Mouse (Mus musculus) forebrain, embryonic 10.5 days (tissue): ENCODE measurements around the gene Rgs19. TPM values are rescaled to one million over a fixed set of nuclear protein-coding genes. Genes with fewer than 3 reads are reported as not detected.
A peak's percentile ranks its signal among the peaks of the same experiment; 100 is the strongest.

Experiments used
- DNase-seq: peaks from one replicate; pipeline ENCODE4 v3.0.0-alpha.2; 2017; ENCODE audit warnings: low spot score; ENCODE audit errors: extremely low spot score
- H3K27ac ChIP-seq: fragments of 300-500 bp; sonication (generic); 2 replicates; pipeline ENCODE4 v1.5.1; 2016; ENCODE audit warnings: mild to moderate bottlenecking
- H3K27me3 ChIP-seq: fragments of 300-500 bp; sonication (generic); 2 replicates; pipeline ENCODE4 v1.6.1; 2016; ENCODE audit warnings: mild to moderate bottlenecking; ENCODE audit not compliant: poor library complexity, severe bottlenecking
- H3K36me3 ChIP-seq: fragments of 300-500 bp; sonication (generic); replicated peaks from 2 replicates; pipeline ENCODE4 v1.6.1; 2016; ENCODE audit warnings: mild to moderate bottlenecking, moderate library complexity
- H3K4me1 ChIP-seq: fragments of 300-500 bp; sonication (generic); 2 replicates; pipeline ENCODE4 v1.6.1; 2016
- H3K4me3 ChIP-seq: fragments of 300-500 bp; sonication (generic); 2 replicates; pipeline ENCODE4 v1.5.1; 2016; ENCODE audit warnings: mild to moderate bottlenecking, moderate library complexity
- H3K9me3 ChIP-seq: fragments of 300-500 bp; sonication (generic); 2 replicates; pipeline ENCODE4 v1.6.1; 2016; ENCODE audit warnings: mild to moderate bottlenecking, moderate library complexity
- WGBS: fragments of 180-500 bp; shearing (Covaris S2); methylation state at CpG from one replicate; pipeline ENCODE4 v1.1.7; 2016; 5-methylcytosine and 5-hydroxymethylcytosine counted together
- polyA plus RNA-seq: library from polyadenylated mRNA; unstranded; fragments of >200 nt; fragmentation: Nextera tagmentation; extraction: Ambion mirVana; gene quantifications from 2 replicates; pipeline ENCODE4 v1.2.1, GENCODE M21; 2016

Rgs19 gene
- 75.0 and 81.6 TPM in 2 replicates for polyA plus RNA-seq

DNA sequence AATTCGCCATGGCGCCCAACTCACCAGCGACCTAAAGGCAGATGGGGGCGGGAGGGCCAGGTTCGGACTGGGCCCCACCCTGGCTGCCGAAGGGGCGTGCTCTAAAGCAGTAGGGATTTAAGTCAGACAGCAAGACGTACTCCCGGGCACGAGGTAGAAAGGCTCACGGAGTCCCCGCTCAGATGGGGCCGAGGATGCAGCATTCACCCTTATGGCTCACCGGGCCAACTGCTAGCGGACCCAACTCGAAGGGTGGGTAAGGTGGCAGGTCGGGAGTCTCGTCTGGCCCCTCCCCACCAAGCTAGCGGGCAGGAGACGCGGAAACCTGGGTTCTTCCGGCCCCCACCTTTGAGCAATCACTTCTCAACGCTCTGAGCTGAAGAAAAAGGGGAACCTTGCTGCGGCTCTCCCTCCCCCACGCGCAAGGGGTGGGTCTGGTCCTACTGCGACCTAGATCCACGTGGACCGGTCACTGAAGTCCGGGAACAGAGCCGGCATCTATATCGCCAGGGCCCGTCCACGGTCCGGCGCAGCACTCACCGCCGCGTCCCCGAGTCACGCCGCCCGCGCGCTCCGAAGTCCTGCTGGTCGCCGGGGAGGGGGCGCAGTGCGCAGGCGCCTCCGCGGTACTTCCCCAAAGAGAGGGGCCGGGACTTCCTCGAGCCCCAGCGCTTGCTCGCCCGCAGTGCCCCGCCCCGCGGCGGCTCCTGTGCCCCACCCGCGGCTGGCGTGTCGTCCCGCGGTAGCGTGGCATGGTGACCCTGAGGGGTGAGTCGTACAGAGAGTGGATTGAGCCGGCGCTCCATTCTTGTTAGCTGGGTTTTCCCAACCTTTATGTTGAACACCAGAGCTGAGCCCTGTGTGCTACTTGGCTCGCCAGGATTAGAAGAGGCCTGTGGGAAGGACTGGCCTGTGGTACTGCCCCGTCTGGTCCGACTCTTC, at the start of gene Rgs19:
Gene Rgs19 (minus strand): TSS at position 639 of the 942 bp plus-strand sequence.
- Histone ChIP-seq H3K27ac (peak within 1 kb of the TSS; percentile 95), H3K4me3 (peak within 1 kb of the TSS; percentile 80), H3K36me3 (peaks cover 29% of the 10 kb centered on the region), H3K27me3 (peaks cover 25% of the 10 kb centered on the region), H3K9me3 (no peaks in the 10 kb centered on the region), H3K4me1 (peaks cover 42% of the 10 kb centered on the region)
- WGBS = under 1% methylated on average over 68 of the region's 75 CpGs
- DNase-seq = peak; percentile 78

- no peak overlapping the region for H3K27ac ChIP-seq
- no peak for DNase-seq
- H3K4me3 ChIP-seq = no peak overlapping the region
- H3K36me3 ChIP-seq = no peaks in the 10 kb centered on the region
- no peaks in the 10 kb centered on the region for H3K9me3 ChIP-seq
- 79% methylated on average over 3 of the region's 3 CpGs for WGBS
- peaks cover 10% of the 10 kb centered on the region for H3K4me1 ChIP-seq
- H3K27me3 ChIP-seq = no peaks in the 10 kb centered on the region
These were observed 36.3 kb upstream of the Rgs19 start for GRCm38 (mm10) chr2:181730051-181730450.

- DNase-seq = no peak
- H3K4me1 ChIP-seq = peaks cover 10% of the 10 kb centered on the region
- peak overlapping the region; percentile 32 for H3K27ac ChIP-seq
- no peaks in the 10 kb centered on the region for H3K27me3 ChIP-seq
- no peaks in the 10 kb centered on the region for H3K36me3 ChIP-seq
- no peak overlapping the region for H3K4me3 ChIP-seq
- 63% methylated on average over 9 of the region's 9 CpGs for WGBS
- no peaks in the 10 kb centered on the region for H3K9me3 ChIP-seq
These were observed 34.0 kb upstream of the Rgs19 start for GRCm38 (mm10) chr2:181727659-181728262.

- Histone ChIP-seq H3K27ac (no peak overlapping the region), H3K36me3 (peaks cover 3% of the 10 kb centered on the region; the same call in 1 of the 2 replicates), H3K4me1 (no peaks in the 10 kb centered on the region), H3K27me3 (no peaks in the 10 kb centered on the region), H3K4me3 (no peak overlapping the region), H3K9me3 (no peaks in the 10 kb centered on the region)
- DNase-seq = peak; percentile 56
- 12% methylated on average over 3 of the region's 3 CpGs for WGBS
These were observed 28.4 kb upstream of the Rgs19 start for GRCm38 (mm10) chr2:181722213-181722612.

DNA sequence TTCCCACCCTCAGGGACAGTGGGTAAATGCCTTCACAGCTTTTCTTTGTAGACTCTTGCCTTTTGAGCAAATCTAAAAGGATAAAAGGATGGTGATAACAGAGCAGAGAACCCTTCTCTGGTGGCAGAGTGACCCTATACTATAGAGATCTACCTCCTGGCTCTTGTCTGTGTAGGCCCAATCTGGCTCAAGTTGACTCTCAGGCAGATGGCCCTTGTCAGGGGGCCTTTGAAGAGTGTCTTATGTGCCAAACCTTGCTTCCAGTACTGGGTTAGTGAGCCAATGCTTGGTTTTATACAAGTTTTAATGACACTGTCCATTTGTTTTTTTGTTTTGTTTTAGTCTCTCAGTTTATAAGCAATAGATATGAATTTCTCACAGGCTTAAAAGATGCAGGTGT, 27.4 kb upstream of the Rgs19 start:
- DNase-seq = no peak
- H3K4me3 ChIP-seq = no peak overlapping the region
- no peaks in the 10 kb centered on the region for H3K4me1 ChIP-seq
- no peaks in the 10 kb centered on the region for H3K9me3 ChIP-seq
- H3K27ac ChIP-seq = no peak overlapping the region
- peaks cover 3% of the 10 kb centered on the region; the same call in 1 of the 2 replicates for H3K36me3 ChIP-seq
- no peaks in the 10 kb centered on the region for H3K27me3 ChIP-seq

DNA sequence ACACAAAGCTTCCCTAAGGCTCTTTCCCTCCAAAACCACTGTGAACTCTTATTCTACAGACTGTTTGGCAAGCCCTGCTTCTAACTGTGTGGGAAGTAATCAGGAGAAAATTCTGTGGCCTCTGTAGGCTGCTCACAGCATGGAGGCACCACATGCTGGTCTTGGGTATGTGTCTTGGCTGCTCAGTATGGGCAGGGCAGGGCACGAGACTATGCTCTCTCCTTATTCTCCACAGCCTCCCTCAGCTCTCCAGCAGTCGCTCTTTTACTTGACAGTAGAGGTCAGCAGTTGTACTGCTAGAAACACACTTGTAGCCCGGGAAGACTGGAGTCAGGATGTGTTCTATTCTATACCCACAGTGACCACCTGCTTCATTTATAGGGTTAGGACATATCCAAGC, 26.3 kb upstream of the Rgs19 start:
- peaks cover 7% of the 10 kb centered on the region for H3K4me1 ChIP-seq
- H3K27me3 ChIP-seq = no peaks in the 10 kb centered on the region
- H3K36me3 ChIP-seq = peaks cover 3% of the 10 kb centered on the region; the same call in 1 of the 2 replicates
- no peak overlapping the region for H3K4me3 ChIP-seq
- DNase-seq = no peak
- H3K27ac ChIP-seq = no peak overlapping the region
- no peaks in the 10 kb centered on the region for H3K9me3 ChIP-seq
- 48% methylated on average over 3 of the region's 3 CpGs for WGBS

DNA sequence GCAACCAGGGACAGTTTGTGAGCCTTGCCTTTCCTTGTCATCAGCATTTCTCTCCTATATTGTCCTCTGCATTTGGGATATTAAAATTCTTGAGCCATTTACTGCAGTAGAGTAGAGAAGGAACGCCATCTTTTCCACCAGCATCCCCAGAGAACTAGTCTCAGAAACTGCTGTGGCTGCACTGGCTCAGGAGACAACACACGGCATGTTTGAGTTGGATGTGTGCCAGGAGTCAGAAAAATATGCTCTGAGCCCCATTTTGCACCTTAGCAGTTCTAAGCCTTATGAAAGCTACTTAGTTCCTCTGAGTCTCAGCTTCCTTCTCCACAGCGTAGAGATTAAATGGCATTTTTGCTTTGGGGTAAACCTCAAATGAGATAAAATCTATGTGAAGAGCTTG, 23.2 kb upstream of the Rgs19 start:
- 87% methylated on average over 3 of the region's 3 CpGs for WGBS
- Histone ChIP-seq H3K27me3 (no peaks in the 10 kb centered on the region), H3K4me1 (peaks cover 23% of the 10 kb centered on the region), H3K36me3 (peaks cover 3% of the 10 kb centered on the region; the same call in 1 of the 2 replicates), H3K4me3 (no peak overlapping the region), H3K27ac (no peak overlapping the region), H3K9me3 (no peaks in the 10 kb centered on the region)
- no peak for DNase-seq

DNA sequence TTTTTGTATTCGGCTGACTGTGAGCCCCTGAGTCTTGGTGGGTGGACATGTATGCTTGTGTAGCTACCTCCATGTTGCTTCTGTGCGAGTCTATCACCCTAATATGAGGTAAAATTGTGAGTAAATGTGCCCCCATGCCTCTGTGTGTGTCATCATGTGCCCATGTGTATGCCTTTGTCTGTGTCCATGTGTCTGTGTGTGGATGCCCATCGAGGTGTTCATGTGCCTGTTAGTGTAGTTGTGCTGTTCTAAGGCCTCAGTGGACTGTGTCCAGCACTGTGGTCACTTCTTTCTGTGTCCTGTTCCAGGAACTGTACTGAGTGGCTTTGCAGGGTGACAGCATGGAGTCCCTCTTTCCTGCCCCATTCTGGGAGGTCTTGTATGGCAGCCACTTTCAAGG, 21.6 kb upstream of the Rgs19 start:
- Histone ChIP-seq H3K9me3 (no peaks in the 10 kb centered on the region), H3K4me1 (peaks cover 23% of the 10 kb centered on the region), H3K36me3 (peaks cover 3% of the 10 kb centered on the region; the same call in 1 of the 2 replicates), H3K4me3 (peak overlapping the region; percentile 44), H3K27ac (peak overlapping the region; percentile 82), H3K27me3 (no peaks in the 10 kb centered on the region)
- 61% methylated on average over 3 of the region's 3 CpGs for WGBS
- DNase-seq = no peak

DNA sequence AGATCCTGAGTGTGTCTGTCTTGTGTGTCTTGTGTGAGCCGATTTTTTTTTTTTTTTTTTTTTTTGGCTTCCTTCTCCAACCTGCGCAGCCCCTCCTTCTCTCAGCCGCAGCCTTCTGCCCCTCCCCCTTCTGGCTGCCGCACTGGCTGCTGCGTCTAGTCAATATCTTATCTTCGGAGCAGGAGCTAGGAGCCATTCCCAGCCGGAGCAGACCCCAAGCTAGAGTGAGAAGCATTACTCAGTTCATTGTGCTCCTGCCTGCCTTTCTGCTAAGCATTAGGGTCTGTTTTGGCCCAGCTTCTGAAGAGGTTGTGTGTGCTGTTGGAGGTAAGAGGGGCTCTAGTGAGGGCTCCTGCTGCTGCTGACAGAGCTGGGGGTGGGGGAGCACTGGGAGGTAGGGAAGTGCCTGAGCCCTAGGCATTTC, 21.1 kb upstream of the Rgs19 start, which contains the start of gene Oprl1:
Gene Oprl1 (plus strand): TSS at position 114 of the 424 bp plus-strand sequence.
- no peaks in the 10 kb centered on the region for H3K9me3 ChIP-seq
- no peaks in the 10 kb centered on the region for H3K27me3 ChIP-seq
- H3K36me3 ChIP-seq = peaks cover 3% of the 10 kb centered on the region; the same call in 1 of the 2 replicates
- peaks cover 23% of the 10 kb centered on the region for H3K4me1 ChIP-seq
- WGBS = 3% methylated on average over 7 of the region's 7 CpGs
- H3K4me3 ChIP-seq = peak within 1 kb of the TSS; percentile 44
- DNase-seq = peak; percentile 41
- peak within 1 kb of the TSS; percentile 82 for H3K27ac ChIP-seq

- no peak overlapping the region for H3K27ac ChIP-seq
- H3K36me3 ChIP-seq = no peaks in the 10 kb centered on the region
- no peak for DNase-seq
- H3K4me1 ChIP-seq = peaks cover 23% of the 10 kb centered on the region
- H3K27me3 ChIP-seq = no peaks in the 10 kb centered on the region
- H3K9me3 ChIP-seq = no peaks in the 10 kb centered on the region
- 83% methylated on average over 1 of the region's 1 CpGs for WGBS
- no peak overlapping the region for H3K4me3 ChIP-seq
These were observed 20.0 kb upstream of the Rgs19 start for GRCm38 (mm10) chr2:181713749-181714148.

DNA sequence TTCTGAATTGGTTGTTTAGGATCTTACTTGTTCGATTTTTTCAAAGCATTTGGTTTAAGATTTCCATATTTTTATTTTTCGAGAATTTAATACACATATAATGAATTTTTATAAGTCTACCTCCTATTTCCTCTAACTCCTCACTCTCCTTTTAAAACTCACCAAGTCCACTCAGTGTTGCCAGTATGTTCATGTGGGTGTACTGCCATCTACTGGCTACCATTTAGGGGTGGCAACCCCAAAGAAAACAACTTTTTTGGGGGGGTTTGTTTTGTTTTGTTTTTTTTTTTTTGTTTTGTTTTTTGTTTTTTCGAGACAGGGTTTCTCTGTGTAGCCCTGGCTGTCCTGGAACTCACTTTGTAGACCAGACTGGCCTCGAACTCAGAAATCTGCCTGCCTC, 12.9 kb upstream of the Rgs19 start:
- H3K27me3 ChIP-seq = no peaks in the 10 kb centered on the region; the same call in 1 of the 2 replicates
- no peak overlapping the region for H3K27ac ChIP-seq
- no peaks in the 10 kb centered on the region for H3K9me3 ChIP-seq
- WGBS = 48% methylated on average over 4 of the region's 4 CpGs
- H3K4me1 ChIP-seq = no peaks in the 10 kb centered on the region
- no peak overlapping the region for H3K4me3 ChIP-seq
- no peak for DNase-seq
- no peaks in the 10 kb centered on the region for H3K36me3 ChIP-seq

DNA sequence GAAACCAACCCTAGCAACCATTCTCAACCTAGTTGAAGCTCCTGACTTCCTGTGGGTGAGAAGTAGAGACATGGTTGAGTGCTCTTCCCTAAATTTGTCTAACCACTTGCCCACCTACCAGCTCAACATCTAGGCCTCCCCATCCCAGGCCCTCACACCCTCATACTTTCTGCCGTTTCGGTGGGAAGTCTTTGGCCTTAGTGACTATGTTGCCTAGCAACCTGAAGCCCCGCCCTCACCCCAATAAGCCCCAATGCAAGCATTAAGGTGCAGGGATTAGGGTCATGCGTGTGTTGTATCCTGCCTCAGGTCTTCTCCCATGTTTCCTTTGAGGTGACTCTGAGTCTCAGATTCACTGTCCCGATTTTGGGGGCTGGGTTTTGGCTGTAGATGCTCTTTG, 4.5 kb upstream of the Rgs19 start, which contains the start of gene Lkaaear1:
Gene Lkaaear1 (minus strand): TSS at position 202 of the 400 bp plus-strand sequence.
- peak; percentile 15 for DNase-seq
- Histone ChIP-seq H3K27me3 (peaks cover 25% of the 10 kb centered on the region), H3K9me3 (no peaks in the 10 kb centered on the region), H3K27ac (no peak within 1 kb of the TSS), H3K4me3 (no peak within 1 kb of the TSS), H3K36me3 (no peaks in the 10 kb centered on the region), H3K4me1 (peaks cover 18% of the 10 kb centered on the region)
- 55% methylated on average over 5 of the region's 5 CpGs for WGBS
